Mouse (Mus musculus): ENCODE data around the gene Fbxl19.

Fbxl19 gene

GRCm38 (mm10) chr7:127800435-127801009 is 56.2 kb downstream of the Fbxl19 start, which contains the start of gene Hsd3b7:
Gene Hsd3b7, plus strand, starts transcription at chr7:127800604.
- in situ Hi-C loops (cut with MboI, MseI): no loop called here

DNA sequence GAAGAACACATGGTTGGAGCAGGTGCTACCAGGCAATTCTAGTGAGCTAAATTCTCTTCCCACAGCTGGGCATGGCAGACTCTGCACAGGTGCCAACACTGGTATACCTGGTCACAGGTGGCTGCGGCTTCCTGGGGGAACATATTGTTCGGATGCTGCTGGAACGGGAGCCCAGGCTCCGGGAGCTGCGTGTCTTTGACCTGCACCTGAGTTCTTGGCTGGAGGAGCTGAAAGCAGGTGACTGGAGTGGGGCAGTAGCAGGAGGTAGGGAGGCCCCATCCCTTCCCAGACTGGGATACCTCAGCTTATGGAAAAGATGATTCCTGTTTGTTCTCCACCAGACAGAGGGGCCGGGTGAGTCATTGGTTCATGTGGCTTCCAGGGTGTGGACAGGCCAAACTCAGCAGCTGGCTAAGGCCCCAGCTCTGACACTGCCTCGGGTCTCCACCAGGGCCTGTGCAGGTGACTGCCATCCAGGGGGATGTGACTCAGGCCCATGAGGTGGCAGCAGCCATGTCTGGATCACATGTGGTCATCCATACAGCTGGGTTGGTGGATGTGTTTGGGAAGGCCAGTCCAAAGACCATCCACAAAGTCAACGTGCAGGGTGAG is 56.8 kb downstream of the Fbxl19 start:
- in situ Hi-C loops (cut with MboI, MseI): no loop called here

GRCm38 (mm10) chr7:127802313-127802712 is 58.0 kb downstream of the Fbxl19 start:
- in situ Hi-C loops (cut with MboI, MseI): no loop called here

GRCm38 (mm10) chr7:127808821-127809220 is 64.5 kb downstream of the Fbxl19 start:
- in situ Hi-C loops (cut with MboI, MseI): loop anchor here (5.0 kb wide), 1 partner anchor 58 kb away; no protein-coding TSS in a partner anchor

GRCm38 (mm10) chr7:127809846-127810245 is 65.5 kb downstream of the Fbxl19 start:
- in situ Hi-C loops (cut with MboI, MseI): loop anchor here (5.0 kb wide), 1 partner anchor 57 kb away; no protein-coding TSS in a partner anchor

DNA sequence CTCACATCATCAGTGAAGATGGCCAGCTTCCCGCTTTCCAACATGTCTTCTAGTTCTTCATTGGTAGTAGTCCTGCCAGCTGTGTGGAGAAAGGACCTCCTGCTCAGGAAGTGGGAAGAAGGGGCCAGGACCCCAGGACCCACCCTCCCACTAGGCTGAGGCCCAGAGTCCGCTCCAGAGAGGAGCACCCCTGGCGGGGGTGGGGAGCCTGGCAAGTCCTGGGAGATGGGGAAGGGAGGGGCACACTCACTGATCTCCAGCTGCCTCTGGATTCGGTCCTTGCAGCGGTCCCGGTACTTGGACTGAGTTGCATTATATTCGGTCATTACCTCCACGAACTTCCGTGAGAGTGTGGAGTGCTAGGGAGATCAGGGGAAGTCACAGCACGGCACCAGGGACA is 66.3 kb downstream of the Fbxl19 start:
- in situ Hi-C loops (cut with MboI, MseI): no loop called here

- in situ Hi-C loops (cut with MboI, MseI): no loop called here
Measured at GRCm38 (mm10) chr7:127811240-127811639, 66.9 kb downstream of the Fbxl19 start.

DNA sequence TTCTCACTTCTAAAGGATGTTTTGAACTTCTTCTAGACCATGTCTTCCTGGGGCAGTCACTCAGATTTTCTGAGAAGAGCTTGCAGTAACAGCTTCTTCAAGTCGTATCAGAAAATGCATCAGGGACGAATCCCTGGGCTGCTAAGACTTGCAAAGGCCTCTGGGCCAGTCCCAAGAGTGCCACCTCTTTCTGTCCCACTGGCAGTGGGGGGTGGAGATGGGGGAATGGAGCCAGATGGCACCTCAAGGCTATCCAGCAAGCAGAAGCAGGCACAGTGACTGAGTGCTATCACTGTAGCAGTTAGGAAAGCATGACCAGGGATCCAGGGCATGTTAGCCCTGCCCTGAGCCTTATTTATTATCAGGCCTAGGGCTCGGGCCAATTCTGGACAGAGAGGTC is 67.9 kb downstream of the Fbxl19 start:
- in situ Hi-C loops (cut with MboI, MseI): no loop called here

GRCm38 (mm10) chr7:127813821-127814220 is 69.5 kb downstream of the Fbxl19 start:
- in situ Hi-C loops (cut with MboI, MseI): no loop called here

DNA sequence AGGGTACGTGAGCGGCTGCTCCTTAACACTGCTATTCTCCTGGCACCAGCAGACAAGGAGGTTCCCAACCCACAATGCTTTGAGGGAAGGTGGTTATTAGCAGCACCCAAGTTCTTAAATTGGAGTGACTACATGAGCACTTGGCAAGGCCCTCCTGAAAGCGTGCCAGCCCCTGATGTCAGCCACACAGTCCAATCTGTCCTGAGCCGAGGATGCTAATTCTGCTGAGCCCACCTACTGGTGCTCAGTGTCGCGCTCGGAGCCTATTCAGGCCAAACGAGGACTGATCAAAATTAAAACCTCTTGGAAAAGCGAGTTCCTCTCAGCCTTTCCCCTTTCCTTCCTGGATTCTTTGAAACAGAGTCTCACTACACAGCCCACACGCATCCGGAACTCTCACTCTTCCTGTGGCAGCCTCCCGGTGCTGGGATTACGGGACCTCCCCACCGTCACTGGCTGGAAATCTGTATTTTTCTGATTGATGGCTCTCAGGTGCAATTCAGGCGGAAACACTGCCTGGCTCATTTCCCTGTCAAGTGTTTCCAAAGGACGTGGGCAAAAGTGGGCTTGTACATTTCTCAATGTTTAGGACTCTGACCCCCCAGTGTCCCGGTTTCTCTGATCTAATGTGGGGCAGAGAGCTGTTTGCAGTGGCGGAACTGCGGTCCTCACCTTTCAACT is 70.0 kb downstream of the Fbxl19 start:
- in situ Hi-C loops (cut with MboI, MseI): no loop called here

GRCm38 (mm10) chr7:127815116-127815665 is 70.8 kb downstream of the Fbxl19 start:
- in situ Hi-C loops (cut with MboI, MseI): no loop called here

DNA sequence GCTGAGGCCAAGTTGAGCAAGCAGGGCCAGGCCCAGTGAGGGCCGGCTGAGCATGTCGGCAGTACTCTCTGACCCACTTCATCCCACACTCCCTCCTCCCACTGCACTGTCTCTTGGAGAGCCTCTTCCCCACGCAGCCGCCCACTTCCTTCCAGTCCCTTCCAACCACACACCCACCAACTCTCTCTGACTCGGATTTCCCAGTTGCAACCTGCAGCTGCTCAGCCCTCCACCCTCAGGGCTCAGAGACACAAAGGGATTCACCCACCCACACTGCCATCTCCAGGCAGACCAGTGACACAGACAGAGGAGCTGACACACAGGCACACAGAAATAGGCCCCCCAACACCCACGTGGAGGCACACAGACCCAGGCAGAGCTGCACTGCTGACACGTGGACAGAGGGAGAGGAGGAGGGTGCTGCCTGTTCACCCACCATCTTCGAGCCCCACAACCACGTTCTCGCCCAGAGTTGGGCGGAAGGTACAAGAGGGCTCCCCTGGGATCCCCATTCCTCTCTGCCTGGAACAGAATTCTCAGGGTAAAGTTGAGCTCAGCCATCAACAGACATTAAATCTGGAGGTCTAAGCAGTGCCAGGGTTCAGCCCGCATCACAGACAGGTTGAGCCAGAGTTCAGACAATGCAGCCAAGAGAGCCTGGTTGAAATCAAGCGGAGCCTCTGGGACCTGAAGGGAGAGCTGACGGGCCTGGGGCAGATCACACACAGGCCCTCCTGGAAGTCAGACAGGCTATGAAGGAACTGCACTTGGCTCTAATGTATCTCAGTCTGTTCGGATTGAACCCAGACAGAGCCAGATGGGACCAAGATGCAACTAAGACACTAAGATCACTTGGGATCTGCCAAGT is 71.8 kb downstream of the Fbxl19 start:
- in situ Hi-C loops (cut with MboI, MseI): no loop called here

GRCm38 (mm10) chr7:127817053-127817452 is 72.7 kb downstream of the Fbxl19 start:
- in situ Hi-C loops (cut with MboI, MseI): no loop called here

GRCm38 (mm10) chr7:127817776-127818175 is 73.4 kb downstream of the Fbxl19 start:
- in situ Hi-C loops (cut with MboI, MseI): no loop called here
